Mouse (Mus musculus) activated CD4-positive, CD25-positive, alpha-beta regulatory T cell, adult 4 months (primary cell): Measurements from ENCODE around the gene Ppil6. TPM values are rescaled to one million over a fixed set of nuclear protein-coding genes. Genes with fewer than 3 reads are reported as not detected.
A peak's percentile ranks its signal among the peaks of the same experiment; 100 is the strongest.

ENCODE experiments used
- ATAC-seq: one replicate; pipeline ENCODE4 v1.8.0; 2017
- polyA plus RNA-seq, 2 experiments: library from polyadenylated mRNA; unstranded; fragments of 100-300 nt; shearing (Covaris generic); gene quantifications; one replicate each; pipeline ENCODE4 v1.2.1; 2017

Gene Ppil6
- polyA plus RNA-seq, result under 1 TPM in 1 of 2 experiments, not detected in 1; 0.89 TPM

DNA sequence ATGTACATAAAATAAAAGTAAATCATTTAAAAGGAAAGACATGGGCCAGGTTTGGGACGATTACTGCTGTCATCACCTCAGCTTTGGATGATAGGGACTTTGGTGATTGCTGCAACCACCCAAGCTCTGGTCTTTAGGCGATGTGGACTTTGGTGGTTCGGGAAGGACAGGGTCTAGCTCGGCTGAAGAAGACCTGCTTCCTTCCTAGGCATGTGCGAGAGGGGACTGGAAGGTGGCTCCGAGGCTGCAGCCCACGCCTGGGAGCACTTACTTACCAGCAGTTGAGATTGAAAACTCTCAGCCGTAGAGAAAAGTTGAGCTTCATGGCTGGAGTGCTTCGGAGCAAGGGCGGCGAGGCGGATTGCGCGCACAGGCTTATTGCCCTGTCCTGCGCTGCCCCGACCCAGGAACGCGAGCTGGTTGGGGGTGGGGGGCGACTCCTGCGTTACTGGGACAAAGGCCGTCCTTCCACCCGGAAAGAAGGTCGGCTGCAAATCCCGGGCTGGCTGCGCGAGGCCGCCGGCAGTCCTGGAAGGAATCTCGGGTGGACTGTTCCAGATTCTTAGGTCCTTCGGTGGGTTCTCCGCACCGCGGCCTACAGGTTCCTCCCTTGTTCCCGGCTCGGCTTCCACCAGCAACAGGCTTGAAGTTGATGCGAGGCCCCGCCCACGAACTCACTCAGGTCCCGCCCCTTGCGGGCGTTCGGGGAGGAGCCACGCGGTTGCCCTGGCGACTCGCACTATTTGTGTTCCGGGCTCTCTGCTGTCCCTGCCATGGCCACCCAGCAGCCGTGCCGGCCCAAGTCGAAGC, at the start of gene Ppil6, which contains the start of gene Smpd2:
Gene Ppil6 (plus strand): TSS at position 732 of the 810 bp plus-strand sequence.
Gene Smpd2 (minus strand): TSS at position 662 of the 810 bp plus-strand sequence.
- ATAC-seq, result peak; percentile 92

- no peak for ATAC-seq
These were observed 42.0 kb upstream of the Ppil6 start for GRCm38 (mm10) chr10:41448216-41448615.

DNA sequence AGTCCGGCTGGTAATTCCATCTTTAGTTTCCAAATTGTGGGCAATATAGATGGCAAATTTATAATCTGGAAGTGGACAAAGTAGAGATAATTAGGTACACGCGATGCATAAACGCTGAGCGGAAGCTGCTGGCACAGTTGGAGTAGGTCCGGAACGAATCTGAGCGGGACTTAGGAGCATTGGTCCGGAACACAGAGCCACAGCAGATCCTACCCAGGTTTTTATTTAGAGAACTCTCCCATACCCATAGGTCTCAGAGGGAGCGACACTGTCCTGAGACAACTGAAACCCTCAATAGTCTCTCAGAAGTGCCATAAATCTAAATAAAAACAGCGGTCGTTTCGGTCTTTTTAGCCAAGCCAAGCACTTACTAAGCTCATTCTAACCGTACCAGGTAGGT, 40.6 kb upstream of the Ppil6 start:
- ATAC-seq, result peak; percentile 9

DNA sequence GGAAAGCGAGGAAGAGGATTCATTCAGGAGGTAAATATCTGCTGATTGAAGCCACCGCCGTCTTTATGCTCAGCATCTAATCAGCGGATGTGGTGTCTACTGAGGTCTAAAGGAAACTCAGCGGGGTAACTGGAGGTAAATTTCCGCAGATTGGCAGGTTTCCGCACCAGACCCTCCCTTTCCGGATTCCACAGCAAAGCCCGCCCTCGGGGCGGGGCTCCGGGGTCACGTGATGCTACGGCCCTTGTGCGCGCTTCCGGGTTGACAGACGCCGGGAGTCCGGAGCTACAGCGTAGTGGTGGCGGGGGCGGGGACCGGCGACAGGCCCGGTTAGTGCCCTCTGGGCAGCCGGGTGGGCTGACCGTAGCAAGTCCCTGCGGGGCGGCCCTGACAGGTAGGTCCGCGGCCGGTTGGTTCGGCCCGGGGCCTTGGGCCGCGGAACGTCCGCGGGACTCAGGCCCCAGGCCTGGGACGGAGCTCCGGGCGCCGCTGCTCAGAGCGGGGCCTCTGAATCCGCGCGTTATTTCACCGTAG, 40.0 kb upstream of the Ppil6 start, which contains the start of gene Zbtb24:
Gene Zbtb24 (plus strand): TSS at position 247 of the 534 bp plus-strand sequence.
- ATAC-seq, result peak; percentile 99

DNA sequence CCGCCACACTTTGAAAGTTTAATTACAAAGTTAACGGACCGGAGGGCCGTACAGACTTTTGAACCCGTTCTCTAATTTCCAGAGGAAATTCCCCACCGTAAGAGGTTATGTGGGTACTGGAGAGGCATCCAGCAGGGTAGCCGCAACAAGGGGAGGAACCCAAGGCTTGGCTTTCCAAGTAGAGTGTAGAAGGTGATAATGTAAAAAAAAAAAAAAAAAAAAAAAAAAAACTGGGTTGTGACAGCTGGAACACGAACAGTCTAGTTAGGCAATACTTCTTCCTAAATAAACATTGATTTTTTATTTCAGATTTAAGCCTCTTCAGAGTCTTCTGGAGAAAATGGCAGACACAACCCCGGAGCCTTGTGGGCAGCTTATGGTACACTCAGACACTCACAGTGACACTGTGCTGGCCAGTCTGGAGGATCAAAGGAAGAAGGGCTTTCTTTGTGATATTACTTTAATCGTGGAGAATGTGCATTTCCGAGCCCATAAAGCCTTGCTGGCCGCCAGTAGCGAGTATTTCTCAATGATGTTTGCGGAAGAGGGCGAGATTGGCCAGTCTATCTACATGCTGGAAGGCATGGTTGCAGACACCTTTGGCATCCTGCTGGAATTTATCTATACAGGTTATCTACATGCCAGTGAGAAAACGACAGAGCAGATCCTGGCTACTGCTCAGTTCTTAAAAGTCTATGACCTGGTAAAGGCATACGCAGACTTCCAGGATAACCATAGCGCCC, 39.3 kb upstream of the Ppil6 start:
- no peak for ATAC-seq

DNA sequence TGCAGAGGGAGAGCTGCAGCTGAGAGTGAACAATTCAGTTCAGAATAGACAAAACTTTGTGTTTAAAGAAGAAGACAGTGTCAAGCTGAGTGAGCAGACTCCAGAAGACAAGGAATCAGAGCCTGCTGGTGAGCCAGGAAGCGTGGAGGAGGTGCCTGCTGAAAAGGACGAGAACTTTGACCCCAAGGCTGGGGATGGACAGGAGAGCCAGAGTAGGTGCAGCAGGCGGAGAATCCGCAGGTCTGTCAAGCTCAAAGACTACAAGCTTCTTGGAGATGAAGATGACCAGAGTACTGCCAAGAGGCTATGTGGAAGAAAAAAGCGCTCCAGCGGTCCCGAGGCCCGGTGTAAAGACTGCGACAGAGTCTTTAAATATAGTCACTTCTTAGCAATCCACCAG, 38.6 kb upstream of the Ppil6 start:
- ATAC-seq, result no peak

DNA sequence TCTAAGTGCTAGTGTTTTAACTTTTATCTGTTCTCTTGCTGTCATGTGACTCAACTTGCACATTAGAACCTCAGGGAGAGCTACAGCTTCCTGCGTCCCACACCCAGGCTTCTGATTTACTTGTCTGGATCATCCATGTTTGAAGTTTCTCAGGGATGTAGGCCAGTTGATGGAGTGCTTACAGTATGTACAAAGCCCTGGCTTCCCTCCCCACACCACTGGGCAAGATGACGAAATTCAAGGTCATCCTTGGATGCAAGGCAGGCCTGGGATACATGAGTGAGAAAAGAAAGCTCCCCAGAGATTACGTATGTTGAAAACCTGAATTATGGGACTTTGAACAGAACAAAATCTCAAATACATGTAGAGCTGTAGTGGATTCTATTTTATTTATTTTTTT, 37.4 kb upstream of the Ppil6 start:
- no peak for ATAC-seq

DNA sequence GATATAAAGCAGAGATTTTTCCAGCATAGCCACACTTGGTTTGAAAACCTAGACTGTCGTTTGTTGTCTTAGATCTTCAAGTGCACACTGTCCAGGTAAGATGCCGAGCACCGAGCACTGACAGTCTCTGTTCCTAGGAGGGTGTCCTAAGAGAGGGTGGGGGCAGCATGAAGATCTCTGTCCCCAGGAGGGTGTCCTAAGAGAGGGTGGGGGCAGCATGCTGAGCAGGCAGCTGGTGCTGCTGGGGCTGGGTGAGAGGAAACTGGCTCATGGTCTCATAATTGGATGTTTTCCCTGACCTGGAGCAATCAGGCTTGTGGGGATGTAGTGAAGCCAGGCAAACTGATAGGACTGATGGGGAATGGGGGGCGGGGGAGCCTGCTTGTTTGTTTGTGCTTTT, 30.2 kb upstream of the Ppil6 start:
- no peak for ATAC-seq

- no peak for ATAC-seq
These were observed 29.7 kb upstream of the Ppil6 start for GRCm38 (mm10) chr10:41460501-41460900.

DNA sequence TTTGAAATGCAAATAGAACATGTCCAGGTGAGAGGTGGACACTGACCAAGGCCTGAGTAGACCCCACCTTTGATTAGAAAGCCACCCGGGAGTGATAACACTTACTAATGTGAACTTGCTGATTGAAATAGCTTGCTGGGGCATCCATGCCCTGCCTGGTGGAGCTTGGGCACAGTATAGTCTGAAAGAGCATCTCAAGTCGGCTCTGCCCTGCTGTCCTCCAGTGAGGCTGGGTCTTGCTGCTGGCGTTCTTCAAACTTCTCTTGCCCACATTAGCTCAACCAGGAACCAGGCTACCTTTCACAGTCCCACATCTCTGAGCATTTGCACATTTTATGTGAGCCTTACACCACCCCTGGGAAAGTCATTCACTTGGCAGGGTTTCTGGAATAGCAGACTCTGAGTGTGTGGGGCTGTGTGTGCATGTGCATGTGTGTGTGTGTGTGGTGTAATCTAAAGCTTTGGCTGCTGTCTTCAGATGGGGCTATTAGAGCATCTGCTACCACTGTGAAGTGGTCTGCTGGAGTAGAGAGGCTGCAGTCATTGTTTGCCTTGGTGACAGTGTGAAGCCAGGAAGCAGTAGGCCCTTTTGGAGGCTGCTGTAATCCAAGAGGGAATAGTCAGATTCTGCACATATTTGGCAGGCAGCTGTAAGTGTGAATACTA, 29.0 kb upstream of the Ppil6 start:
- no peak for ATAC-seq

DNA sequence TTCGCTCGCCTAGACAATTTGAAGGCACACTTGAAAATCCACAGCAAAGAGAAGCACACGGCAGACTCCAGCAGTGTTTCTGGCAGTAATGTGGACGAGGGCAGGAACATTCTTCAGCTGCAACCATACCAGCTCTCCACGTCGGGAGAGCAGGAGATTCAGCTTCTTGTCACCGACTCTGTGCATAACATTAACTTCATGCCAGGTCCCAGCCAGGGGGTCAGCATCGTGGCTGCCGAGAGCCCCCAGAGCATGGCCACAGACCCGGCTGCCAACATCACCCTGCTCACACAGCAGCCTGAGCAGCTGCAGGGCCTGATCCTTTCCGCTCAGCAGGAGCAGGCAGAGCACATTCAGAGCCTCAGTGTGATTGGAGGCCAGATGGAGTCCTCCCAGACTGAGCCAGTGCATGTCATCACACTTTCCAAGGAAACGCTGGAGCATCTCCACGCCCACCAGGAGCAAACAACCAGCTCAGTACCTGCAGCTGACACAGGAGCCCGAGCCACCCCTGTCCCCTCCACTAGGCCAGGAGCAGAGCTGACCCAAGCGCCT, 25.8 kb upstream of the Ppil6 start:
- no peak for ATAC-seq

GRCm38 (mm10) chr10:41467325-41467724, 22.9 kb upstream of the Ppil6 start:
- ATAC-seq, result no peak

GRCm38 (mm10) chr10:41470693-41471092, 19.5 kb upstream of the Ppil6 start:
- ATAC-seq, result peak; percentile 24

DNA sequence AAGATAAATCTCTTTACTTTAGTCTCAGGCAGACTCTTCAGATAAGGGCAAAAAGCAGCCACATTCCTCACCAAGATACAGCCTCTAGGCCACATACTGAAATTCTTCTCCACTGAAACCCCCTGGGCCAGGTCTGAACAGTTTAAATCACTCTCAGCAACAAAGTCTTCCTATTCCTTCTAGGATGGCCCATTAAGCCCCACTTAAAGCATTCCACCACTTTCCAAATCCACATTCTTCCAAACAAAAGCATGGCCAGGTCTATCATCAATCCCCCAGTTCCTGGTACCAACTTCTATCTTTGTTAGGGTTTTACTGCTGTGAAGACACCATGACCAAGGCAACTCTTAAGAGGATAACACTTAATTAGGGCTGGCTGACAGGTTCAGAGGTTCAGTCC, 17.7 kb upstream of the Ppil6 start:
- no peak for ATAC-seq

GRCm38 (mm10) chr10:41472962-41473481, 17.2 kb upstream of the Ppil6 start:
- peak; percentile 6 for ATAC-seq

GRCm38 (mm10) chr10:41473782-41474468, 16.3 kb upstream of the Ppil6 start:
- ATAC-seq, result peak; percentile 33

- ATAC-seq, result no peak
These were observed 15.3 kb upstream of the Ppil6 start for GRCm38 (mm10) chr10:41474981-41475391.

DNA sequence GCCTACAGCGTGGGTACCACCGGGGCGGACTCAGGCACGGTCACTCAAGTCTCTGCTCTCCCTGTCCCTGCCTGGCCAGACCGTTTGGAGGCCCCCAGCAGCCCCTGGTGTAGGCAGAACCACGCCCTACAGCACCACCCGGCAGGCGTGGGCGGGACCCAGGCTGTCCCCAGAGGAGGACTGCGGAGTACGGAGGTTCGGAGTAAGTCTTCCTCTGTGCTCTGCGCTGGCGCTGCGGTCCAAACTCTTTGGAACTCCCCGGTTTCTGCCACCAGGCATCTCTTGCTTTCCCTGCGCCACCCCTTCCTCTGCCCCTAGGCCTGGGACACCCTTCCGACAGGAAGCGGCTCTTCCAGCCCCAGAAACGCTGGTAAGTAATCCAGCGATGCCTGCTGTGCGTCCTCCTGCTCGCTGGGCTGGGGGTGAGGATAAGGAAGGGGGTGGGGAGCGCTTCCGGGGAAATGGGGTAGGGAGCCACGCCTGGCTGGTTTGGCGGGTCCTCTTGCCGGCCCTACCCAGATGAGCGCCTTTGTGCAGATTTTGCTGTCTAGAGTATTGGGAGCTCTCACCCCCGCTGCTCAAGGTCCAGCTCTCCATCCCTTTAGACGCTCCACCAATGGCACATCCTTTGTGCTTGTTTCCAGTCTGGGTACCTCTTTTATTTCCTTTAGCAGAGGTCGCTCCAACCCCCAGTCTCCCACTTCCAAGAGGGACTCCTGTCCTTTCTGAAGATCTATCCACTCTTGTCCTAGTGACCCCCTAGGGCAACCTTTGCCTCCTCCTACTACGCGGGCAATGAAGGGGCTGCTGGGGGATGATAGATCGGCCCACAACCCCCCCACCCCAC, 13.8 kb upstream of the Ppil6 start, which contains the start of gene Mical1:
Gene Mical1 (plus strand): TSS at position 144 of the 847 bp plus-strand sequence.
- peak; percentile 52 for ATAC-seq

- peak; percentile 4 for ATAC-seq
These were observed 13.3 kb upstream of the Ppil6 start for GRCm38 (mm10) chr10:41477018-41477277.

GRCm38 (mm10) chr10:41477278-41478181, 12.7 kb upstream of the Ppil6 start:
- ATAC-seq, result peak; percentile 48
